Mouse (Mus musculus) thymus, postnatal 14 days (tissue): ENCODE measurements around the gene Ankrd60.

ENCODE experiments used
- DNase-seq: peaks from one replicate; pipeline ENCODE4 v3.0.0; 2021

The Ankrd60 gene

GRCm38 (mm10) chr2:173577669-173578557 is at the start of gene Ankrd60:
Gene Ankrd60 (minus strand): TSS chr2:173578365.
- DNase-seq: peak; percentile 95

GRCm38 (mm10) chr2:173625786-173626185 is 47.6 kb upstream of the Ankrd60 start:
- DNase-seq: no peak

GRCm38 (mm10) chr2:173624667-173625066 is 46.5 kb upstream of the Ankrd60 start:
- peak; percentile 53 for DNase-seq

GRCm38 (mm10) chr2:173622173-173622601 is 44.0 kb upstream of the Ankrd60 start:
- no peak for DNase-seq

GRCm38 (mm10) chr2:173620645-173621044 is 42.5 kb upstream of the Ankrd60 start:
- no peak for DNase-seq

- DNase-seq: no peak
Observed at GRCm38 (mm10) chr2:173619132-173619531, 41.0 kb upstream of the Ankrd60 start.

GRCm38 (mm10) chr2:173616156-173616555 is 38.0 kb upstream of the Ankrd60 start:
- DNase-seq: no peak

GRCm38 (mm10) chr2:173615378-173616081 is 37.4 kb upstream of the Ankrd60 start:
- DNase-seq: no peak

GRCm38 (mm10) chr2:173608020-173608958 is 30.1 kb upstream of the Ankrd60 start:
- no peak for DNase-seq

GRCm38 (mm10) chr2:173606415-173606804 is 28.2 kb upstream of the Ankrd60 start:
- no peak for DNase-seq

- DNase-seq: no peak
Observed at GRCm38 (mm10) chr2:173605713-173606414, 27.7 kb upstream of the Ankrd60 start.

GRCm38 (mm10) chr2:173601861-173602260 is 23.7 kb upstream of the Ankrd60 start:
- no peak for DNase-seq

- DNase-seq: peak; percentile 86
Observed at GRCm38 (mm10) chr2:173595374-173595781, 17.2 kb upstream of the Ankrd60 start.

- DNase-seq: peak; percentile 33
Observed at GRCm38 (mm10) chr2:173594313-173595063, 16.3 kb upstream of the Ankrd60 start.

GRCm38 (mm10) chr2:173593841-173594240 is 15.7 kb upstream of the Ankrd60 start:
- DNase-seq: no peak

- no peak for DNase-seq
Observed at GRCm38 (mm10) chr2:173592781-173593180, 14.6 kb upstream of the Ankrd60 start.

GRCm38 (mm10) chr2:173587411-173587810 is 9.2 kb upstream of the Ankrd60 start:
- DNase-seq: no peak

GRCm38 (mm10) chr2:173586118-173586968 is 8.2 kb upstream of the Ankrd60 start:
- DNase-seq: peak; percentile 85

- DNase-seq: peak; percentile 60
Observed at GRCm38 (mm10) chr2:173585387-173586117, 7.4 kb upstream of the Ankrd60 start.

- no peak for DNase-seq
Observed at GRCm38 (mm10) chr2:173584361-173584760, 6.2 kb upstream of the Ankrd60 start.
